Mouse (Mus musculus) G1E-ER4 (cell line): ENCODE results near the gene Kmt2e. TPM values are rescaled to one million over a fixed set of nuclear protein-coding genes. Genes with fewer than 3 reads are reported as not detected.

ENCODE experiments used
- GATA1 ChIP-seq: IDR thresholded peaks from one replicate; pipeline ENCODE4 v1.8.0; 2012; ENCODE audit warnings: low read length, inconsistent platforms
- polyA plus RNA-seq: library from polyadenylated mRNA; stranded (reverse); fragments of >175 nt; gene quantifications from 2 replicates; pipeline ENCODE4 v1.2.3, GENCODE M21; 2012

Kmt2e gene
- polyA plus RNA-seq, 1 experiment: 11.8 TPM

GRCm38 (mm10) chr5:23401999-23402398, 32.2 kb upstream of the Kmt2e start:
- TF ChIP-seq GATA1: no peak

GRCm38 (mm10) chr5:23403161-23403560, 31.1 kb upstream of the Kmt2e start:
- TF ChIP-seq GATA1: no peak

DNA sequence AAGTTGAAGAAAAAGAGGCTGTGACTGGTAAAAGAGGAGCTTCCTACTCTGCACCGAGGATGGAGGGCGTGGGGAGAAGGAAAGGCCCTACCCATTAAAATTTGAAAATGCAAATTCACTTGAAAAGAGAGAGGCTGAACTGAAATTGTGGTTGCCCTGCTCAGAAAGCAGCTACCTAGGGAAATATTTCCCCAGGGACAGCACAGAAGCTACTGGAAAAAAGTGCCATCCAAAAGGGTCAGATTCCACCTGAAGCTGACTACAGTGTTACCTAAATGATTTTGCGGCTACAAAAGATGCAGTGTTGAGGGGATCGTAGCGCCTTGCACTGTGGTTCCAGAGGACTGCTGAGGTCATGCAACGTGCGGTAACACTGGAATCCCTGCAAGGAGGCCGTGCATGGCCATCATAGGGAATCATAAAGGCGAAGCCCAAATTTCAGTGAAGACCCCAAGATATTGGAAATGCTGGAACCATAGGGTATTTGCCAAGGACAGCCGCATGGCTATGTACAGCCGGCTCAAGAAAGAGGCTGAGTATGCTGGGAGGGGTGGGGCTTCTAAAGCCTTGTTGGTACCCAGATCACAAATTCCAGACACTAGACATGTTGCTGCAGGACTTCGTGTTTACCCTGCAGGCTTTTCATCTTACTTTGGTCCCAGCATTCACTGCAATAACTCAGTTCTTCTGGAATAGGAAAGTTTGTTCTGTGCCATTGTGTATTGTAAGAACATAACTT, 28.4 kb upstream of the Kmt2e start:
- TF ChIP-seq GATA1: no peak

DNA sequence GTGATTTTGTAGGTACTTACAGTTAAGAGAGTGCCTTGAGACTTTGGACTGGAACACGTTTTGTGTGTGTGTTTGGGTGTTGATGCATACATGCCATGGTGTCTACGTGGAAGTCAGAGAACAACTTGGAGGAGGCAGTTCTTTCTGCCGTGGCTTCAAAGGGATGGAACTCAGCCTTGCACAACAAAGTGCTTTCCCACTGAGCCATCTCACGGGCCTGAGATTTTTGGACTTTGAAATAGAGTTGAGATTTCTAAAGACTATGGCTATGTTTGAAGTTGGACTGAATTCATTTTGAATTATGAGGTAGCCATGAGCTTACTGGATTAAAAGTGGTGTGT, 27.9 kb upstream of the Kmt2e start:
- no peak for TF ChIP-seq GATA1

DNA sequence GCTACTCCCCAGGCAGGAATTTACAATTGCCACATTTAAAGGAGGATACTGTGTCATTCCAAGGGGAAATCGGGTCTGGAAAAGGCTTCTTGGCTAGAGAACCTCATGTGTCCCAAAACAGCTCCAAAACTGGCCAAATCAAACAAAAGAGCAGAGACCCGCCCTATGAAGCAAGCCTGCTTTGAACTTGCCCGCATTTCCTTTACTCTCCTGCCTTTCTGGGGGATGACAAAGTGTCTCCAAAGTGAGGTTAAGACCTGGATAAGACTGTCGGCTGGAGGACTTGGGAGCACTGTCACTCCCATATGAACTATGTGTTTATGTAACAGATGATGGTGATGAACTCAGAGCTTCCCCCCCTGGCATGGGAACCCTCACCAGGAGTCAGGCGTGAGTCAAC, 26.1 kb upstream of the Kmt2e start:
- no peak for TF ChIP-seq GATA1

- no peak for TF ChIP-seq GATA1
Observed at GRCm38 (mm10) chr5:23410040-23410717, 24.1 kb upstream of the Kmt2e start.

GRCm38 (mm10) chr5:23410718-23411101, 23.5 kb upstream of the Kmt2e start:
- TF ChIP-seq GATA1: no peak

GRCm38 (mm10) chr5:23411640-23412039, 22.6 kb upstream of the Kmt2e start:
- no peak for TF ChIP-seq GATA1

DNA sequence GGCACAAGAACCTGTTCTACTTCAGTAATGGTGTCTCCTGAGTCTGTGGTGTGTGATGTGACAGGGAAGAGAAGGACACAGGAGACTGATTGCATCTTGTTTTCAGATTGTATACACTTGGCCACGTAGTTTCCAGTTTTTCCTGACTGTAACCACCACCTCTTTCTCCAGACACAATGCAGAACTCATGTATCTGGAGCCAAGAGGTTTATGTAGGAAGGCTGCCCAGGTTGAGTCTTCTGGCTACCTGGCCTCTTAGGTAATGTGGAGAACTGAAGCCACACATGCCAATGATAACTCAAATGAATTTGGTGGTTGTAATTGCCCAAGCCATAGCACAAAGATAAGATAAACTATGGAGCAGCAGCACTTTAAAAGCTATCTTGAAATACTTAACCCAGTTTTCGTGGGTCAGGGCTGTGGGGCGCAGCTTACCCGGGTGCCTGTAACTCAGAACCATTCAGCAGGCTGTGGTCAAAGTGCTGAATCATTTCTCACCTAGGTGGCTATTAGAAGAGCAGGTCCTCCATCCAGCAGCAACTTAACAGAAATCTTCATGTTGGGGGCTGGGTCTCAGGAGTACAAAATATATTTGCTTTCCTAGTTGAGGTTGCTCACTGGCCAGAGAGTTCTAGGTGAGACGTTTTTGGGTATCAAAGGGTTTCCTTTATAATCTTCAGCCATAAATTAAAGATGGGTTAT, 21.8 kb upstream of the Kmt2e start:
- no peak for TF ChIP-seq GATA1

GRCm38 (mm10) chr5:23413058-23413457, 21.2 kb upstream of the Kmt2e start:
- TF ChIP-seq GATA1: no peak

DNA sequence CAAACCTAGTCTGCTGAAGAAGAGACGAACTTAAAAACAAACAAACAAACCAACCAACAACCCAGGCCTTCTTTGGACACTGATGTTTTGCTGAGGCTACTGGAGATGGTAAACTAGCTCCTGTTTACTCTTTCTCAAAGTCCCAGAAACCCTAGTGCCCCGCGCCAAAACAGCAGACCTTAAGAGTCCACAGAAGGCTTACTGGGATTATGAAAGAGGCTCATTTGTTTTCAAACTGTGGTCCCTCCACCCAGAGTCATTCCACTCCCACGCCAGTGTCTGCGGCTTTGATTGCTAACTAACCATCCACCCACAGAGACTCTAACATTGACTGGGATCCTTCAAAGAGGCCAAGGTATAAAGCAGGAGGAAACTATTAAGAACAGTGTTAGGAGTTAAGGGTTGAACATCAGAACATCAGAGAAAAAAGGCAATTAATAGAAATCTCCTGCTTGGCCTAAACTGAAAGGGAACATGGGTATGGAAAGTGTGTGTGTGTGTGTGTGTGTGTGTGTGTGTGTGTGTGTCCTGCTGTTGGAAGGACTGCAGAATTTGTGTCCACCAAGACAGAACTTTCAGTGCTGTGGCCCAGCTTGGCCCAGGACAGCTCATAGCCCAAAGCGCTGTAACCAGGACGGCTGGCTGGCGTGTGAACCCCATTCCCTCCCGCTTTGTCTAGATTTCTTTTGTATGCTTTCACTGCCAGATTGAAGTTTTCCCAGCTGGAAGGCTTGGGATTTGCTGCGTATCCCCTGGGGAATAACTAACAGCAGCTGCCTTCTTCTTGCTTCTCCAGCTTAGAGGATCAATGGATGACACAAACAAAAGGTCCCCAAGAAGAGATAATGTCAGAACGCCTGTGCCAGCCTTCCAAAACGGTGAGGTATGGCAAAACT, 20.4 kb upstream of the Kmt2e start:
- TF ChIP-seq GATA1: no peak

DNA sequence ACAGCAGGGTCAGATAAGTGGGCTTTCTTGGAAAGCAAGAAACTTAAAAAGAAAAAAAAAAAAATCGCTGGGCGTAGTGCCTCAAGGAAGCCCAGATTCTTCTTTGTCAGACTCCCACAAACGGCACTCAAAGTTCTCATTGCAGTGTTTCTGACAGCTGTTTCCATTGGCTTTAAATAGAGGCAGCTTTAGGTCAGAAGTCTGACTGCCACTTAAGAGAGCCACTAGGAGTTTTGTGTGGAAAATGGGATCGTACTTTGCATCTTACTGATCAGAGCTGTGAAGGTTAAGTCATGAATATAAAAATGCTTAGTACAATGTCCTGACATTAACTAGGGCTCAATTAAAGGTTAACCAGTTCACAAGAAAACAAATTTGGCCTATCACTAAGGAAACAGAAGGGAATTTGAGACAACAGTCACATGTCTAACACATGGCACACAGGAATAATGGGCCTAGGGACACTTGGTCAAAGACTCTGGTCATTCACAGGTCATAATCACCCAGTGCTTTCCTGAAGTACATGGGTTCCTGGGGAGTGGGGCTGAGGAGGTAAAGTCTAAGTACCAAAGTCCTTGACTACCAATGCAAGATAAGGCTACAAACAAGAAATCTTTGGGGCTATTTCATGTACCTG, 19.6 kb upstream of the Kmt2e start:
- no peak for TF ChIP-seq GATA1

GRCm38 (mm10) chr5:23415571-23416285, 18.5 kb upstream of the Kmt2e start:
- TF ChIP-seq GATA1: no peak

DNA sequence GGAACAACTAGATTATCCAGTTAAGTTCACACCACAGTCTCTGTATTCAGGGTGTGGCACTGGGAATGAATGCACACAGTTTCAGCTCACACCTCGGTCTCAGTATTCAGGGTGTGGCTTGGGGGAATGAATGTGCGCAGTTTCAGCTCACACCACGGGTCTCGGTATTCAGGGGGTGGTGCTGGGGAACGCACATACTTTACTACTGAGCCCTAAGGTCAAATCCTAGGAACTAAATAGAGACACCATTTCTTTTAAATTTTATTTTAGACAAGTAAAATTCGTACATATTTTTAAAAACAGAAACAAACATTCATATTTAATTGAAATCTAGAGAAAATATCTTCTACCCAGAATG, 18.0 kb upstream of the Kmt2e start:
- TF ChIP-seq GATA1: no peak

GRCm38 (mm10) chr5:23417716-23418115, 16.5 kb upstream of the Kmt2e start:
- TF ChIP-seq GATA1: no peak
